Mouse (Mus musculus) right cerebral cortex, postnatal 25 days (tissue): Measurements from ENCODE around the gene Grpr.

ENCODE experiments used
- DNase-seq: peaks from one replicate; pipeline ENCODE4 v3.0.0; 2022

Gene Grpr

DNA sequence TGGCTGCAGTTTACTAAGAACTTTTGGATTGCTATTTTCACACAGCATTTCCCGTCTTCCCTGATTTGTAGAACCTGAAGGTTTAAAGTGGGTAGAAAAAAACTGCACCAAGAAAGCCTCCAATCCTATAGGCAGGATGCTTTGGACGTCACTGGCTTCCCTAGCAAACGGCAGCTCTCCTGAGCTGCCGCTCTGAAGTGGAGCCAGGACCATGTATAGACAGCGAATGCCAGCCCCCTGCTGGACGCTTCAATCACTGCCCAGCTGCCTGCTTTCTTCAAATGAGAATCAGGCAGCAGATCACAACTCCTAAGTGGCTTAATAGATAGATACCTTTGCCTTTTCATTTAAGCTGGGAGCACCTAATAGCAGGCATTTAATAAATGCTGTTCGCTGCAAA is at the start of gene Grpr:
Grpr (minus strand) TSS at position 12 of the 400 bp plus-strand sequence.
- peak; percentile 28 for DNase-seq

DNA sequence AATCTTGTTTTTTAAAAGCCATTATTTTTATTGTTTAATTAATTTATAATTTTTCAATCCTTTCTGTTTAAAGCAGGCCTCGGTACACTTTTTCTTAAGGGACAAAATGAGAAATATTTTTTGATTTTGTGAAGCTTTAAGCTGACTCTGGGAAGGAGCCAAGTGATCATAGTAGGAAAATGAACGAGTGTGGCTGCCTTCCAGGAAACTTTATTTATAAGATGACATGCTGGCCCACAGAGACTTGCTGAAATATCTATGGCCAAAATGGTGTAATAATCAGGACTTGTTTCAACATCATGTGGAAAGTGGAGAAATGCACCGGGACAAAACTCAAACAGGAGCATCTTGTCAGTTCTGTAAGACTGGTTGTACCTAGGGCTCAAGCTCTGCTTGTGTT is 11.0 kb upstream of the Grpr start:
- no peak for DNase-seq

DNA sequence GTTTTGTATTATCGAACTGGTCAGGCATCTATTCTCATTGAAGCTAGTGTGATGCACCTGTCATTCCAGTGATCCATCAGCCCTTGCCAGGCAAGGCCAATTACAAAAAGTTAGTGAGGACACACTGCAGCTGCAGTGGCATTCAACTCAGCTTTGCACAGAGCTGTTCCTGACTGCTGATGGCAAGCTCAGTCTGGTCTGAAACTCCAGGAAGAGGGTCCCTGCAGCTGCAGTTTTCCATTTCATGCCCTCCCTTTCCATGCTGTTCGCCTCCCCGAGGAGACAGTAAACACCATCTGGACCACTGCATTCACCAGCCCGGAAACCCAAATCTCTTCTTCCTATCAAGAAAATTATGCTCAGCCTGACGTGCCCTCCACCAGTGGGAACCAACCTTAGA is 2.4 kb downstream of the Grpr start:
- DNase-seq: no peak

DNA sequence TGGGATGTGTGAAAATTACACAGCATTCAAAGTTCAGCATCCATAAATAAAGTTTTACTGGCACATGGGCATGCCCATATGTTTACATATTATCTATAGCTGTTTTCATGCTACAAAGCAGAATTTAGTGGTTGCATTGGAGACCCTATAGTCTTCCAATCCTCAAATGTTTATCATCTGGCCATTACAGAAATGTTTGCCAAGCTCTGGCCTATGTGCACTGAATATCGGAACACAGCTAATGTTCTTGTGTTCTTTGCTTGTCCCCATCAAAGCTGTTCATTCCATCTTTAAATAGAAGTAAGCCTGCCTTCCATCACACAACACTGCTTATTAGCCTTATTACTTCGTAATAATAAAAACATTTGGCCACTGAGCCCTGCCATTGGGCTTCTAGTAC is 16.6 kb downstream of the Grpr start:
- no peak for DNase-seq

DNA sequence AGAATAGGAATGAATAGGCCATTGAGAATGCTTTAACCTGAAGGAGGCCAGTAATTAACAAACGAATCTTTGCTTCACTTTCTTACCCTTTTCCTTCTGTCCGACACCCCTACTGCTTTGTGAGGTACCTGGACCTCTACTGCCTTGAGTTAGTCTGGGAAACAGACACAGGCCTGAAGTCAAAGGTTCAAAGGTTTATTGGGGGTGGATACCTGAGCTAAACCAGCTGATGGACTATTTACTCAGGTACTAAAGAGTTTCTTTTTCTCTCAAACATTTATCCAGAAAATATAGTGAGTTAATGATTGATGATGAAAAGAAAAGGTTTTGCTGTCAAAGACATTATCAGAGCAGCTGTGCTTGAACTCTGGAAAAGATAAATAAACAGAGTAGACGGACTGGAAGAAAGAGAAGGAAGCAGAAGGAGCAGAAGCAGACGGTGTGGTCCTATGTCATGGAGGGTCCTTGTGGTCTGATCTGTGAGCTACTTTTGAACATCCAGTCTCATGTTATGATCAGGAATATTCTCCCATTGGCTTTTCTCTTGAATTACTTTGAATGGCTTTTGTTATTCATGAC is 30.4 kb downstream of the Grpr start:
- no peak for DNase-seq

DNA sequence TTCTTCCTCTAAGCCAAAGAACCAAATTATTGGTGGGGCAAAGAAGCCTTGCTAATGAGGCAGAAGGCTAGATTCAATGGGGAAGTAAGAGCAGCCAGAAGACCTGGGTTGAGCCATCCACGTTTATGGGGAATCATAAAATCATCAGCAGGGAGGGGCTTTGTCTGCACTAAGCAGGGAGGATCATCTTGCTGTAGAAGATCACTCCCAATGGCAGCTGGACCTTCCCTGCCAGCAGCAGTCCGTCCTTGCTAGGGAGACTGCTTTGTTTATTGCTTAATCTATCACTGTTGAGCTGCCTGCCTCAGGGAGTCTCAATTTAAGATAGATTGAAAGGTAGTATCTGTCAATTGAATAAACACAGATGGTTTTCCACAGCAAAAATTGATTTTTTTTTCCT is 37.7 kb downstream of the Grpr start:
- no peak for DNase-seq

DNA sequence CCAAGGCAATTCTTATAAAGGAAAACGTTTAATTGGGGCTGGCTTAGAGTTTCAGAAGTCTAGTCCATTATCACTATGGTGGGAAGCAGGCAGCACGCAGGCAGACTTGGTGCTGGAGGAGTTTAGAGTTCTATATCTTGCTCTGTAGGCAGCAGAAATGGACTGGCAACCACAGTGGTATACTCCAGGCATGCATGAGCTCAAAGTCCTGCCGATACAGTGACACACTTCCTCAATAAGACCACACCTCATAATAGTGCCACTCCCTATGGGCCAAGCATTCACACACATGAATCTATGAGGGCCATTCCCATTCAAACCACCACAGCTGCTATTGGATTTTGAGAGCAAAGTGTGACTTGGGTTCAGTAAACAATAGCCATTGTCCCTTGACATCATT is 47.4 kb downstream of the Grpr start:
- no peak for DNase-seq
